Mouse (Mus musculus): ENCODE results near the gene Ppp1ca.

Ppp1ca gene

GRCm38 (mm10) chr19:4187303-4187702 is 4.6 kb upstream of the Ppp1ca start:
- DNase-seq: no peak

GRCm38 (mm10) chr19:4189051-4189620 is 2.7 kb upstream of the Ppp1ca start:
- no peak for DNase-seq

DNA sequence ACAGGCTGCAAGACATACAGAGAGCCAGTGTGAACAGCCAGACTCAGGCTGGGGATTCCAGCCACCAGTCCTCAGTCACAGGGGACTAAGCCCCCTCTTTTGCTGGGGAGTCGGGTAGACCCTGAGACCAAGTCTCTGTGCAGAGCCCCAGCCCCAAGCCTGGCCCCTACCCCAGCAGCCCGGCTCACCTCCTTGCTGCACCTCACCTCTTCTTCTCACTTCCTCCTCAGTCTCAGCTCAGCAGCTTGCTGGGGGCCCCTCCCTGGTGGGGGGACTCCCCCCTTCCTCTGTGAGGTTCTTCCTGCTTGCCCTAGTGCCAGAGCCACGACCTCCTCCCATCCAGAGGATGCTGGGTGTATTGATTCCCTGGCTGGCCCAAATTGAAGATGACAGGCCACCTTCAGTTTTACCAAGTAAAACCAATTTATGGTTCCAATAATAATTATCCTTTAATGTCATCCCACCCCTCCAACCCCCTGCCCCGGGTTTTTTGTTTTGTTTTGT is 982 bp upstream of the Ppp1ca start, which contains the start of gene Tbc1d10c:
Gene Tbc1d10c, minus strand, starts transcription at position 454 of the 504 bp plus-strand sequence.
- DNase-seq: no peak

GRCm38 (mm10) chr19:4192251-4192985 is 553 bp downstream of the Ppp1ca start:
- DNase-seq: no peak

DNA sequence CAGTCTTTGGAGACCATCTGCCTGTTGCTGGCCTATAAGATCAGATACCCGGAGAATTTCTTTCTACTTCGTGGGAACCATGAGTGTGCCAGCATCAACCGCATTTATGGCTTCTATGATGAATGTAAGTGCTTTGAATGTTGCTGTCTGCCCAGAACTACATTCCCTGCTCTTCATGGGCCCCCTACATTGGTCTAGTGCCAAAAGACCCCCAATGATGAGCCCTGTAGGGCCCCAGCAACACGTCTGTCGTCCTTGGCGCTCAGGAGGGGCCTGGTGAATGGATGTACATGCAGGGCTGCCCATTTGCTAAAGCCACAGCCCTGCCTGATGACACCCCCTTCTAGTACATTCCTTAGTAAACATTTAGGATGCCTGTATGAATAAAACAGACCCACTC is 1.3 kb downstream of the Ppp1ca start:
- no peak for DNase-seq

- DNase-seq: no peak
These were observed 2.3 kb downstream of the Ppp1ca start for GRCm38 (mm10) chr19:4194021-4194724.

GRCm38 (mm10) chr19:4194776-4195650 is 3.1 kb downstream of the Ppp1ca start:
- DNase-seq: peak; percentile 33 to 48

DNA sequence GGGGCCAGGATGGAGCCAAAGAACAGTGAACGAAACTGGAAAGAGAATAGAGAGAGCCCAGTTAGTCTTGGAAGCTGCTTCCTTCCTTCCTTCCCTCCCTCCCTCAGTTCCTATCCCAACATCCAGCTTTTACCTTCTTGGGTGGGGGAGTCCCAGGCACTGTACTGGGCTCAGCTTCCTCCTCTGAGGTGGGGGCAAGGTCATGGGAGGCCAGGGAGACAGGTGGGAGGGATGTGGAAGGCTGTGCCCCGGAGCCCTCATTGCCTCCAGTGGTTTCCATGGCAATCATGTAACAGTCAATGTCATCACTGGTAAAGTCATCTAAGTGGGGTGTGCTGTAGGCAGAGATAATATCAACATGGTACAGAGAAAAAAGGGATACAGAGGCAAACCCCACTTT is 4.2 kb downstream of the Ppp1ca start:
- DNase-seq: no peak

DNA sequence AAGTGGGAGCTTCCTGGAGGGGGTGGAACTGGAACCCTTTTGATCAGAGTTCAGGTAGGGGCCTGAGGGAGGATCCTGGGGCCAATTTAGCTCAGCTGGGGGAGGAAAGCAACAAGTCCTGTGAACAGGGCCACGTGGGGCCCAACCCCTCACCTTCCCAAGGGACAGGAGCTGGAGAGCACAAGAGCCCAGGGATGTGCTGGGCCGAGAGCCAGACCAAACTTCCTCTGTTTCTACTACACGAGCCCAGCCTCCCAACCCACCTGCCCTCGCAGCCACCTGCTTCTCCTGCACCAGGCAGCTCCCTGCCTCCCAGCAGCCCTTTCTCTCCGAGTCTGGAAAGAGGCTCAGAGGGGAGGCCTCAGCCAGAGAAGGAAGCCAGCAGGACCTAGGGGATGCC is 4.7 kb downstream of the Ppp1ca start:
- DNase-seq: peak in 1 of 2 experiments; percentile 47

DNA sequence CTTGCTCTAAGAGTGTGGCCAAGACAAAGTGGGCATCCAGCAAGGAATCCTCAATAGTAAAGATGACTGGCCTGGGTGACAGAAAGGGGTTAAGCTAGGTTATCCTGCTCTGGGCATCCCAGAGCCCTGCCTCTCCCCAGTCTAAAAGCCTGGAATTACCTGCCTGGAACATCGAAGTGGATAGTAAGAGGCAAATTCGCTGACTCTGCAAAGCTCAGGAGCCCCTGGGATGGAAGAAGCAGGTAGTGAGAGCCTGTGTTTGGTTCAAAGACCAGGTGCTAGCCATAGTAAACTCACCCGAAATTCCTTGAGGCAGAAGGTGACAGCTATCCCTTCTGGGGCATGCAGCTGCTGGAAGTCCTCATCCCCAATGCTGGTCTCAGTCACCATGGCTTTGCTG is 5.3 kb downstream of the Ppp1ca start:
- no peak for DNase-seq

DNA sequence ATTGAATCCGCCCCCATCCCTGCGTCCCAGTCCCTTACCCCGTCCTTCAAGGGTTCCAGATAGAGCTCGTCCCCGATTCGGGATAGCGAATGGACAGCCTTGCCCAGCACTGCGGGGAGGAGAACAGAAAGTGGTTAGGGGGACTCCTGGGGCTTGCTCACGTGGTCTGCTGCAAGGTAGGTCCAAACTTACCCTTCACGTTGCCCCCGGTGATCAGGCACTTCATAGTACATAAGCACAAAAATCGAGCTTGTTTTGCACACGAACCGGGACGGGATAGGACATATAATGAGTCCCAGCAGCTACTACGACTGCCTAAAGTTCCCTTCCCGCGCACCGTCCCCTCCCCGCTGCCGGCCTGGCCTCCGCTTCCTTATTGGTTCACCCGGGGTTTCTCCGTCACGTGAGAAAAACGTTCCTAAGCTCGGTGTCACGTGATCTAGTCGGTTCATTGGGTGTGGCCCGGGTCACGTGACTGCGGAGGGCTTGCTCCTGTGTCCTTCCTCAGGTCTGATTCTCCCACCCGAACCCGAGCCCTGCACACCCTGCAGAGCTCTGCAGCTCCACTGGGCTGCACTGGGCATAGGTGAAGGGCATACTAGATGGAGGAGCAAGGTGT is 9.5 kb downstream of the Ppp1ca start, which contains the start of gene Rad9a:
Gene Rad9a, minus strand, starts transcription at position 372 of the 619 bp plus-strand sequence.
- DNase-seq: peak; percentile 99

DNA sequence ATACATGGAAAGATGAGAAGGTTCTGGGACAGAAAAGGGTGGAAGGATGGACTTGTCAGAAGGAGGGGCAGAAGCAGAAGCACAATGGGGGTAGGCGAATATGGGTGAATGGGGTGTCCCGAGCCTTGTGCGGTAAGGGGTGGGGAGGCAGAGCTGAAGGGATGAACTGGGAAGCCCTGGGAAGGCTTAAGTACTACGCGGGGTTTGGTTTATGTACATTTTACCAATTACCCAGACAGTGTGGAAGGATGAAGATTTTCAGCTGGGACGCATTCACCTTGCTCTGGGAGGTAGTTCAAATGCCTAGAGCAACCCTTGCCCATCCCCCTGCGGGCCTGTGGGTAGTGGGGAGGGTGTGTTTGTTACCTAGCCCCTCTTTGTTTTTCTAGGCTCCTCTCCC is 10.3 kb downstream of the Ppp1ca start:
- no peak for DNase-seq

- no peak for DNase-seq
These were observed 11.3 kb downstream of the Ppp1ca start for GRCm38 (mm10) chr19:4203148-4203547.

DNA sequence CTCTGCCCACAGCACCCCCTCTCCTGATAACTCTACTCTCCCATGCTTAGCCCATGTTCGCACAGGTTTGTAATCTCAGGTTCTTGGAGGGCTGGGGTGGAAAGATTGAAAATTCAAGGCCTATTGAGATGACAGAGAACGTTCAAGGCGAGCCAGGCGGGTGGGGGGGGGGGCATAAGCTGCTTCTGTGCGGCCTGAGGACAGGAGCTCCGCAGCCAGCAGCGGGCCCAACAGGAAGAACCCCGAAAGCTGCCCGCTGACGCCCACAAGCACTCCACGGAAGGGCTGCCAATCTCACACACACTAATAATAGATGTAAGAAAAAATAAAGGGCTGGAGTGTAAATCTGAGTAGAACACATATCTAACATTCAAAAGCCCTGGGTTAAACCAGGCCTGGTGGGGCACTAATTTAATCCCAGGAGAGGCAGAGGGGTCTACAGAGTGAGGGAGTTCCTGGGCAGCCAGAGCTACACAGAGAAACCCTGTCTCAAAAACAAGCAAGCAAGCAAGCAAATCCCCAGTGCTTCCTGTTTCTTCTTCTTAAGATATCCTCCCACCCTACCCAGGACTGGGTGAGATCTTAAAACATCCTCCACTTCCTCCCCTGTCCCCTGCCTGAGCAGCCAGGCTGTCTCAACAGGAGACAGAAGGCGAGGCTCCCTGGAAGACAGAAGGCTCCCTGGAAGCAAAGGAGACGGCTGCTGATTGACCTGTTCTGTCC is 11.9 kb downstream of the Ppp1ca start:
- peak in 1 of 2 experiments; percentile 27 for DNase-seq

DNA sequence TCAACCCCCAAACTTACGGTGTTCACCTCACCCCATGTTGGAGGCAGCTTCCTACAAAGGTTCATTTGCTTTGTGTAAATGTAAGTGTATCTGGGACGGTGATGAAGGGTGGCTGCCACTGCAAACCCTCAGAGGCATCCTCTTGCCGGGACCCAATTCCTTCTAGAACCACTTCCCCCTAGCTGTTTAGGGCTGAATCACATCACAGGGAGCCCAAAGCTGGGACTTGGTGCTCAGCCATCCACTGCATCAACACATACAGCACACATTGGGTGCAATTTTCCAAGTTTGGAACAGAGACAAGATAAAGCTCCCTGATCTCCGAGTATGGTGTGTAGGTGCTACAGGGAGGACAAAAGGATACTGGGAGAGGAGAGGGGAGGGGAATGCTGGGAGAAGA is 13.0 kb downstream of the Ppp1ca start:
- DNase-seq: no peak

DNA sequence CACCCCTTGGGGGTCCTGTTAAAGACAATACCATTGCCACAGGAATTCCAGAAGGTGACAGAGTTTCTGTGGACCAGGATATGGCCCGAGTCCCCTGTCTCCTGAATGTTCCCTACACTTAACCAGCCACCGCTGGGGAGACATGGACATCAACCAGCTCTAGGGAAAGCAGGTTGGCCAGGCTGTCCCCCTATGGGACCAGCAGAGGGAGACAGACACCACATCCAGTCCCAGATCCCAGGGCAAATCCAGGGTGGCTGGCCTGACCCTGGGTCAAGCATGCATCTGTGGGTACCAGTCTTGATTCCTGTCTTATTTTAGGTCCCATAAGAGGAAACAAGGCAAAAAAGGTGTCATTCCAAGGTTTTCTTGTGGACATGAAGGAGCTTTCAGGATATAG is 15.1 kb downstream of the Ppp1ca start:
- DNase-seq: peak; percentile 83 to 86

- no peak for DNase-seq
These were observed 16.7 kb downstream of the Ppp1ca start for GRCm38 (mm10) chr19:4208563-4208962.

GRCm38 (mm10) chr19:4211891-4212588 is 20.2 kb downstream of the Ppp1ca start:
- DNase-seq: no peak

DNA sequence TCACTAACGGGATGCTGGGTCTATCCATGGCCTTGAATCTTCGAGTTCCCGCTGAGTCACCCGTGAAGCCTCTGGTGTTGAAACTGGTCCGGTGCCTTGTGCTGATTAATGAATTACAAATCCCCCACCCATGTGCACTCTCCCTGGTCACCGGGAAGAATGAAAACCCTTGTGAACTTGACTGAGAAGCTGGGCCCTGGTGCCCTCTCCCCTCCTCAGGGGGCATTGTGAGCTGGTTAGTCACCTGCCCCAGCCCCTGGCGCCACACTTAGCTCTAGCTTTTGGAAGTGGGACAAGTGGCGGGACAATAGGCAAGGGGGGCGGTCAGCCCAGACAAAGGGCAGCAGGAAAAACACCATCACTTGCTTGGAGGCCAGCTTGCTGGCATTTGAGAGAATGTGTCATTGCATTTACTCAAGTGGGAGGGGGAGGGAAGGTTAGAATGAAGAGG is 21.7 kb downstream of the Ppp1ca start:
- DNase-seq: peak; percentile 69 to 85

DNA sequence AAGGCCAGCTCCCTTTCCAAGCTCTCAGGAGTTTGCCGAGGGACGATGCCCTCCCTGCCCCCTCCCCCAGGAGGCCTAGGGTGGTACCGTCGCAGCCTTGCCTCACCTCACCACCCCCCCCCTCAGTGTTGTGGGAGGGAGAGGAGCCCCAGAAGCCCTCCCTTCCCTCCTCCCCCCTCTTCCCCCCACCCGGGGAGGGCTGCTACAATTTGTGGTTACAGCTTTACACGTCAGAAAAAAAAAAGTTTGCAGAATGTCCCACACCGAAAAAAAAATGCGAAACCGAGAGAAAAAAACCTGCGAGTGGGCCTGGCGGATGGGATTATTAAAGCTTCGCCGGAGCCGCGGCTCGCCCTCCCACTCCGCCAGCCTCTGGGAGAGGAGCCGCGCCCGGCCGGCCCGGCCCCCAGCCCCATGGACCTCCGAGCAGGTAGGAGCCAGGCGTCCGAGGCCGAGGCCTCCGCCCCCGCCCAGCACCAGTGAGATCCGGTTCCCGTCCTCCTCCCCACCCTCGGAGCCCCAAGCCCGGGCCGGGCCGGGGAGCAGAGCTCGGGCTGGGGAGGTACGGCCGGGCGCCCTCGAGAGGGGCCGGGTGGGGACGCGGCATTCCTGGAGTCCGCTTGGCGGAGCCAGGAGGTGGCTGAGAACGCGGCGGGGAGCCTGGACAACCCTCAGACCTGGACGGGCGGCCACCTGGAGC is 22.4 kb downstream of the Ppp1ca start, which contains the start of the genes Clcf1 and AC109138.7:
Gene Clcf1, plus strand, starts transcription at position 168 of the 700 bp plus-strand sequence.
Gene AC109138.7, plus strand, starts transcription at position 287 of the 700 bp plus-strand sequence.
- DNase-seq: peak; percentile 36 to 73
